Mouse (Mus musculus): Measurements from ENCODE around the gene Fam241b. TPM values are rescaled to one million over a fixed set of nuclear protein-coding genes. Genes with fewer than 3 reads are reported as not detected.

Gene Fam241b
- polyA plus RNA-seq, 1 experiment from 2014 or later: 3.8 TPM

GRCm38 (mm10) chr10:62138040-62138439 lies 5.7 kb downstream of the Fam241b start:
- whole genome bisulfite sequencing: 17% methylated on average over 3 of the region's 3 CpGs
- peaks cover 49% of the 10 kb centered on the region for H3K27me3 ChIP-seq (ENCODE audit: control insufficient read depth, insufficient read depth, low read length)

GRCm38 (mm10) chr10:62137150-62137549 lies 6.6 kb downstream of the Fam241b start:
- Histone ChIP-seq H3K27me3 (ENCODE audit: control insufficient read depth, insufficient read depth, low read length) (peaks cover 58% of the 10 kb centered on the region), H3K36me3 (ENCODE audit: control insufficient read depth, insufficient read depth, low read length) (no peaks in the 10 kb centered on the region), H3K9ac (ENCODE audit: low read depth, low read length) (no peak overlapping the region), H3K4me1 (ENCODE audit: control insufficient read depth, insufficient read depth, low read length) (0 out of 2 replicates have a peak, but pooled peaks cover 4% of the 10 kb centered on the region), H3K4me2 (replicated peaks; ENCODE audit: low read depth, low read length) (no peak overlapping the region), H3K4me3 (ENCODE audit: low read length) (no peak overlapping the region), H3K9me3 (ENCODE audit: control insufficient read depth, low read length) (no peaks in the 10 kb centered on the region), H3K27ac (ENCODE audit: low read depth, low read length) (no peak overlapping the region)
- no peak for ATAC-seq (ENCODE audit: low FRiP score, low TSS enrichment)
- 5% methylated on average over 4 of the region's 4 CpGs for WGBS

More at GRCm38 (mm10) chr10:62138040-62138439, 5.7 kb downstream of the Fam241b start:
- H3K4me1 ChIP-seq (ENCODE audit: control insufficient read depth, insufficient read depth, low read length): no peaks in the 10 kb centered on the region
- no peak for ATAC-seq (ENCODE audit: low FRiP score, low TSS enrichment)
- no peaks in the 10 kb centered on the region for H3K36me3 ChIP-seq (ENCODE audit: control insufficient read depth, insufficient read depth, low read length)
- no peaks in the 10 kb centered on the region for H3K9me3 ChIP-seq (ENCODE audit: control insufficient read depth, low read length)
- no peak overlapping the region for H3K27ac ChIP-seq (ENCODE audit: low read depth, low read length)
- no peak overlapping the region for H3K9ac ChIP-seq (ENCODE audit: low read depth, low read length)
- H3K4me3 ChIP-seq (ENCODE audit: low read length): no peak overlapping the region
- H3K4me2 ChIP-seq (replicated peaks; ENCODE audit: low read depth, low read length): no peak overlapping the region

- H3K9me3 ChIP-seq (ENCODE audit: control insufficient read depth, low read length): no peaks in the 10 kb centered on the region
- WGBS: 4% methylated on average over 8 of the region's 8 CpGs
- H3K27ac ChIP-seq (ENCODE audit: low read depth, low read length): no peak overlapping the region
- no peak overlapping the region for H3K9ac ChIP-seq (ENCODE audit: low read depth, low read length)
- 0 out of 2 replicates have a peak, but pooled peaks cover 4% of the 10 kb centered on the region for H3K4me1 ChIP-seq (ENCODE audit: control insufficient read depth, insufficient read depth, low read length)
- H3K4me3 ChIP-seq (ENCODE audit: low read length): no peak overlapping the region
- no peaks in the 10 kb centered on the region for H3K36me3 ChIP-seq (ENCODE audit: control insufficient read depth, insufficient read depth, low read length)
- no peak overlapping the region for H3K4me2 ChIP-seq (replicated peaks; ENCODE audit: low read depth, low read length)
- peaks cover 70% of the 10 kb centered on the region for H3K27me3 ChIP-seq (ENCODE audit: control insufficient read depth, insufficient read depth, low read length)
- no peak for ATAC-seq (ENCODE audit: low FRiP score, low TSS enrichment)
Observed at GRCm38 (mm10) chr10:62135696-62136470, 7.8 kb downstream of the Fam241b start.

- no peak for ATAC-seq (ENCODE audit: low FRiP score, low TSS enrichment)
- no peaks in the 10 kb centered on the region for H3K36me3 ChIP-seq (ENCODE audit: control insufficient read depth, insufficient read depth, low read length)
- H3K27me3 ChIP-seq (ENCODE audit: control insufficient read depth, insufficient read depth, low read length): peaks cover 99% of the 10 kb centered on the region
- under 1% methylated on average over 29 of the region's 29 CpGs for WGBS
- H3K27ac ChIP-seq (ENCODE audit: low read depth, low read length): no peak within 1 kb of the TSS
- H3K4me2 ChIP-seq (replicated peaks; ENCODE audit: low read depth, low read length): peak within 1 kb of the TSS; percentile 27; the same call in 1 of the 2 replicates
- peak within 1 kb of the TSS; percentile 17 for H3K4me3 ChIP-seq (ENCODE audit: low read length)
- H3K4me1 ChIP-seq (ENCODE audit: control insufficient read depth, insufficient read depth, low read length): 0 out of 2 replicates have a peak, but pooled peaks cover 4% of the 10 kb centered on the region
- H3K9ac ChIP-seq (ENCODE audit: low read depth, low read length): no peak within 1 kb of the TSS
- H3K9me3 ChIP-seq (ENCODE audit: control insufficient read depth, low read length): no peaks in the 10 kb centered on the region
Observed at GRCm38 (mm10) chr10:62132691-62133281, 10.9 kb downstream of the Fam241b start, which contains the start of gene Neurog3. Gene Neurog3, plus strand, starts transcription at chr10:62133090.

- Histone ChIP-seq H3K27me3 (ENCODE audit: control insufficient read depth, insufficient read depth, low read length) (peaks cover 71% of the 10 kb centered on the region), H3K36me3 (ENCODE audit: control insufficient read depth, insufficient read depth, low read length) (no peaks in the 10 kb centered on the region), H3K4me2 (replicated peaks; ENCODE audit: low read depth, low read length) (no peak overlapping the region), H3K9me3 (ENCODE audit: control insufficient read depth, low read length) (no peaks in the 10 kb centered on the region), H3K27ac (ENCODE audit: low read depth, low read length) (no peak overlapping the region), H3K4me3 (ENCODE audit: low read length) (no peak overlapping the region), H3K4me1 (ENCODE audit: control insufficient read depth, insufficient read depth, low read length) (0 out of 2 replicates have a peak, but pooled peaks cover 4% of the 10 kb centered on the region), H3K9ac (ENCODE audit: low read depth, low read length) (no peak overlapping the region)
- 1% methylated on average over 31 of the region's 32 CpGs for WGBS
- no peak for ATAC-seq (ENCODE audit: low FRiP score, low TSS enrichment)
Observed at GRCm38 (mm10) chr10:62128316-62128951, 15.3 kb downstream of the Fam241b start.

- Histone ChIP-seq H3K36me3 (ENCODE audit: control insufficient read depth, insufficient read depth, low read length) (no peaks in the 10 kb centered on the region), H3K4me2 (replicated peaks; ENCODE audit: low read depth, low read length) (no peak overlapping the region), H3K9me3 (ENCODE audit: control insufficient read depth, low read length) (no peaks in the 10 kb centered on the region), H3K27me3 (ENCODE audit: control insufficient read depth, insufficient read depth, low read length) (peaks cover 65% of the 10 kb centered on the region), H3K9ac (ENCODE audit: low read depth, low read length) (no peak overlapping the region), H3K4me1 (ENCODE audit: control insufficient read depth, insufficient read depth, low read length) (0 out of 2 replicates have a peak, but pooled peaks cover 2% of the 10 kb centered on the region), H3K4me3 (ENCODE audit: low read length) (no peak overlapping the region), H3K27ac (ENCODE audit: low read depth, low read length) (no peak overlapping the region)
- no peak for ATAC-seq (ENCODE audit: low FRiP score, low TSS enrichment)
- WGBS: 30% methylated on average over 21 of the region's 21 CpGs
Observed at GRCm38 (mm10) chr10:62127711-62128231, 15.9 kb downstream of the Fam241b start.

- peaks cover 58% of the 10 kb centered on the region for H3K27me3 ChIP-seq (ENCODE audit: control insufficient read depth, insufficient read depth, low read length)
- WGBS: 46% methylated on average over 6 of the region's 6 CpGs
- no peaks in the 10 kb centered on the region for H3K36me3 ChIP-seq (ENCODE audit: control insufficient read depth, insufficient read depth, low read length)
Observed at GRCm38 (mm10) chr10:62127137-62127536, 16.6 kb downstream of the Fam241b start.

GRCm38 (mm10) chr10:62113865-62114647 lies 29.7 kb downstream of the Fam241b start:
- 66% methylated on average over 9 of the region's 9 CpGs for WGBS
- H3K36me3 ChIP-seq (ENCODE audit: control insufficient read depth, insufficient read depth, low read length): no peaks in the 10 kb centered on the region
- no peak for ATAC-seq (ENCODE audit: low FRiP score, low TSS enrichment)
- no peak overlapping the region for H3K4me3 ChIP-seq (ENCODE audit: low read length)
- H3K27ac ChIP-seq (ENCODE audit: low read depth, low read length): no peak overlapping the region
- H3K9ac ChIP-seq (ENCODE audit: low read depth, low read length): no peak overlapping the region
- 0 out of 2 replicates have a peak, but pooled peaks cover 3% of the 10 kb centered on the region for H3K4me1 ChIP-seq (ENCODE audit: control insufficient read depth, insufficient read depth, low read length)
- no peaks in the 10 kb centered on the region for H3K9me3 ChIP-seq (ENCODE audit: control insufficient read depth, low read length)
- no peak overlapping the region for H3K4me2 ChIP-seq (replicated peaks; ENCODE audit: low read depth, low read length)
- peaks cover 15% of the 10 kb centered on the region for H3K27me3 ChIP-seq (ENCODE audit: control insufficient read depth, insufficient read depth, low read length)

More at GRCm38 (mm10) chr10:62127137-62127536, 16.6 kb downstream of the Fam241b start:
- H3K4me3 ChIP-seq (ENCODE audit: low read length): no peak overlapping the region
- no peak overlapping the region for H3K4me2 ChIP-seq (replicated peaks; ENCODE audit: low read depth, low read length)
- ATAC-seq (ENCODE audit: low FRiP score, low TSS enrichment): no peak
- no peaks in the 10 kb centered on the region for H3K9me3 ChIP-seq (ENCODE audit: control insufficient read depth, low read length)
- H3K9ac ChIP-seq (ENCODE audit: low read depth, low read length): no peak overlapping the region
- H3K27ac ChIP-seq (ENCODE audit: low read depth, low read length): no peak overlapping the region
- H3K4me1 ChIP-seq (ENCODE audit: control insufficient read depth, insufficient read depth, low read length): no peaks in the 10 kb centered on the region

All from kidney, embryonic 14.5 days (tissue).